Mouse (Mus musculus) erythroblast, embryonic 14.5 days (primary cell): ENCODE data around the gene Btbd9.

Experiments used
- GATA1 ChIP-seq: IDR thresholded peaks from 2 replicates; pipeline ENCODE4 v1.6.1; 2012; ENCODE audit warnings: low read length, inconsistent platforms, mixed read lengths
- TAL1 ChIP-seq: IDR thresholded peaks from 3 replicates; pipeline ENCODE4 v1.6.1; 2012; ENCODE audit warnings: low read length, inconsistent platforms, mixed read lengths

DNA sequence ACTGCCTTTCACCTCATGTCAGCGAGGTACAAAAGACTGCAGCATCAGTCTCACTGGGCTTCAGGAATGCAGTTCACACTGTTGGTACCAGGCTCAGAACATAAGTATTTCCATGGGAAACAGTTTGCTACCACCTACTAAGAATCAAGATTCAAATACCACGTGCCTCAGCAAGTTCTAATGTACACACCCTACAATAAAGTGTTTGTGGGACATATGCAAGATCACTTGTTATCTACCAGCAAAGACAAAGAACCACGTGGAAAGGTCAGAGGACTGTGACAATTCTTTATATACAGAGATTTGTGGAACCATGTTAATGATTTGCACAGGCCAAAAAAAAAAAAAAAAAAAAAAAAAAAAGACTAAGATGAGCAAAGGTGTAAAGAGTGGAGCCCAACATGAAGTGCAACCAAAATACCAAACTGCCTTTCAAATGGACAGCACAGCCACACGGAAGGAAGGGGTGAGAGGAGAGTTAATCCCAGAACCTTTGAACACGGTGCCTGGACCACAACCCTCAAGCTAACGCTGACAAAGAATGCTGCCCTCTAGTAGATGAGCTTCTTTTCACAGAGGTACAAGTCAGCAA lies 12.7 kb downstream of the Btbd9 start:
- TF ChIP-seq GATA1 (no peak), TAL1 (no peak)
